Mouse (Mus musculus) liver, postnatal 0 days (tissue): ENCODE measurements at regions not wholly inside any gene's neighbourhood (a gene's known extent, or its start where the extent isn't known, plus 50 kb on each side); places are given as distances from the start of the nearest gene placed in this dataset.

Experiments
- ATAC-seq: fragments of 200-750 bp; cut with Nextera tagmentation; 2 replicates; pipeline ENCODE4 v1.8.0; 2017; ENCODE audit warnings: mild to moderate bottlenecking, moderate library complexity
- DNase-seq: peaks from one replicate; pipeline ENCODE4 v3.0.0-alpha.2; 2016
- H3K27ac ChIP-seq: fragments of 300-500 bp; sonication (generic); 2 replicates; pipeline ENCODE4 v1.5.1; 2014; ENCODE audit warnings: antibody characterized with exemption, moderate library complexity, mild to moderate bottlenecking, low read depth
- H3K27me3 ChIP-seq: fragments of 300-500 bp; sonication (generic); 2 replicates; pipeline ENCODE4 v1.6.1; 2014; ENCODE audit warnings: low read length, control low read depth, mixed read lengths; ENCODE audit not compliant: insufficient read depth
- H3K36me3 ChIP-seq: fragments of 300-500 bp; sonication (generic); replicated peaks from 2 replicates; pipeline ENCODE4 v1.6.1; 2014; ENCODE audit warnings: mild to moderate bottlenecking, control low read depth, low read length, moderate library complexity, mixed read lengths; ENCODE audit not compliant: insufficient read depth
- H3K4me1 ChIP-seq: fragments of 300-500 bp; sonication (generic); 2 replicates; pipeline ENCODE4 v1.6.1; 2014; ENCODE audit warnings: antibody characterized with exemption, mild to moderate bottlenecking, control low read depth; ENCODE audit not compliant: insufficient read depth
- H3K4me2 ChIP-seq: fragments of 300-500 bp; sonication (generic); 2 replicates; pipeline ENCODE4 v1.6.1; 2014; ENCODE audit warnings: low read depth, mild to moderate bottlenecking, low read length, moderate library complexity, mixed read lengths
- H3K4me3 ChIP-seq: fragments of 300-500 bp; sonication (generic); 2 replicates; pipeline ENCODE4 v1.5.1; 2014; ENCODE audit warnings: low read depth, low read length
- H3K9ac ChIP-seq: fragments of 300-500 bp; sonication (generic); replicated peaks from 2 replicates; pipeline ENCODE4 v1.6.1; 2014; ENCODE audit warnings: mild to moderate bottlenecking, moderate library complexity
- H3K9me3 ChIP-seq: fragments of 300-500 bp; sonication (generic); 2 replicates; pipeline ENCODE4 v1.6.1; 2016; ENCODE audit warnings: mild to moderate bottlenecking, control low read depth, low read length, mixed read lengths
- CTCF ChIP-seq: sonication (generic); IDR thresholded peaks from 2 replicates; pipeline ENCODE4 v1.5.1; 2016; ENCODE audit warnings: antibody characterized with exemption, low read depth
- EP300 ChIP-seq: IDR thresholded peaks from 2 replicates; pipeline ENCODE4 v1.6.1; 2016; ENCODE audit warnings: antibody characterized with exemption, low read depth, mild to moderate bottlenecking
- WGBS: fragments of 180-500 bp; shearing (Covaris S2); extraction: QIAGEN DNeasy Blood & Tissue Kit; methylation state at CpG from one replicate; pipeline ENCODE4 v1.1.7; 2014; ENCODE audit not compliant: insufficient replicate concordance; 5-methylcytosine and 5-hydroxymethylcytosine counted together

DNA sequence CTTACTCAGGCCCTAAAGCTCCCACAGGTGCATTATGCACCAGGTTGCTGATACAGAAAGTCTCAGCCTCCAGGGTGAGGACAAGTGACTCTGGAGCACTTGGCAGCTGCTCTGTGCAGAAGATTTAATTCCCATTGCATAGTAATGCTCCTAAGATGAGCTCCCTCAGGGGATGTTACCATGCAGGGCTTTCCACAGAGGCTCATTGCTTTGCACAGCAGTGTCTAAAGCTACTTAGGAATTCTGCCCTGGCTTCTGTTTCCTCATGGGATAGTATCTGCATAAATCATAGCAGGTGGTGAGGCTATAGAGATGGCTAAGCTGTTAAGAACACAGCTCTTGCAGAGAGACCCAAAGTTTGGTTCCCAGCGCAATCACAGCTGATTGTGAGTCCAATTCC lies 594.0 kb upstream of the Ddx18 start:
- Histone ChIP-seq H3K36me3 (no peaks in the 10 kb centered on the region), H3K4me3 (no peak overlapping the region), H3K9ac (no peak overlapping the region), H3K27me3 (no peaks in the 10 kb centered on the region), H3K9me3 (no peaks in the 10 kb centered on the region), H3K4me1 (no peaks in the 10 kb centered on the region), H3K27ac (no peak overlapping the region), H3K4me2 (no peak overlapping the region)
- TF ChIP-seq CTCF = no peak
- TF ChIP-seq EP300 = no peak
- ATAC-seq = no peak
- 81% methylated on average over 1 of the region's 1 CpGs for WGBS
- no peak for DNase-seq

DNA sequence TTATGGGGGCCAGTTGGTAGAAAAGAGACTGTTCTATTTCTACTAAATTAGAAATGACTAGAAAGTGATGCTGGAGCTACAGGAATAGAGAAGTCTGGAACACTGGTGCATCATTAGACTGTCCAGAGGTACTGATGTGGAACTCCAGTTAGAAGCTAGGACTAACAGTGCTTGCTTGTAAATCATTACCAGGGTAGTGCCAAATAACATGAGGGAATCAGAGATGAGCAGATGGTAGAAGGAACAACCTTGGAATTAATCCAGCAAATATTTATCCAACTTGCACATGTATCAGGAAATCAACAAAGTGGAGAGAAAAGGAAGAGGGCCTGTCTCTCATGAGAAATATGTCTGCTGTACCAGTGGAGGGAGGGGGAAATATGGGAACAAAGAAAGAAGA lies 573.6 kb upstream of the Ddx18 start:
- DNase-seq (no peak), ATAC-seq (no peak)
- H3K36me3 ChIP-seq = no peaks in the 10 kb centered on the region
- no peak overlapping the region for H3K27ac ChIP-seq
- no peak overlapping the region for H3K4me3 ChIP-seq
- TF ChIP-seq CTCF (no peak), EP300 (no peak)
- no peaks in the 10 kb centered on the region; the same call in 1 of the 2 replicates for H3K9me3 ChIP-seq
- no peaks in the 10 kb centered on the region for H3K4me1 ChIP-seq
- no peak overlapping the region for H3K9ac ChIP-seq
- H3K27me3 ChIP-seq = no peaks in the 10 kb centered on the region
- no peak overlapping the region for H3K4me2 ChIP-seq

DNA sequence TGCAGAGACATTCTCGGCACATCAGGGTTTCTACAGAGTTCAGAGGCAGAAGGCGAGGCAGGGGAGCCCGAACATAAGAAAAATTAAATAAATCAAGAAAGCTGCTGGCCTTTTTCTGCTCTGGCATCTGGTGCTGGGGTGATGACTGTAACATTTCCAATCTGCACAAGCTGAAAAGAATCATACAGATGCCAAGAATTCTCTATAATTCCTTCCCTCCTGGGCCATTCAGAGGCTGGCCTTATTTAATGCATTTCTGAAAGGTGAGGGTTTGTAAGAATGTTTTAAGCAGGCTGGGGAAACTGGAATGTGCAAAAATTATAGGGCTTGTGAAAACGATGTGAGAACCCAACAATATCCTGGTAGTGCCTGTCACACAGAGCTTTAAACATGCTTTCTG lies 556.2 kb upstream of the Ddx18 start:
- no peak overlapping the region for H3K9ac ChIP-seq
- no peaks in the 10 kb centered on the region for H3K4me1 ChIP-seq
- WGBS = 72% methylated on average over 4 of the region's 4 CpGs
- no peaks in the 10 kb centered on the region for H3K27me3 ChIP-seq
- ATAC-seq = no peak
- TF ChIP-seq CTCF (no peak), EP300 (no peak)
- H3K4me2 ChIP-seq = no peak overlapping the region
- H3K36me3 ChIP-seq = no peaks in the 10 kb centered on the region
- H3K27ac ChIP-seq = no peak overlapping the region
- no peaks in the 10 kb centered on the region; the same call in 1 of the 2 replicates for H3K9me3 ChIP-seq
- no peak overlapping the region for H3K4me3 ChIP-seq
- DNase-seq = no peak

DNA sequence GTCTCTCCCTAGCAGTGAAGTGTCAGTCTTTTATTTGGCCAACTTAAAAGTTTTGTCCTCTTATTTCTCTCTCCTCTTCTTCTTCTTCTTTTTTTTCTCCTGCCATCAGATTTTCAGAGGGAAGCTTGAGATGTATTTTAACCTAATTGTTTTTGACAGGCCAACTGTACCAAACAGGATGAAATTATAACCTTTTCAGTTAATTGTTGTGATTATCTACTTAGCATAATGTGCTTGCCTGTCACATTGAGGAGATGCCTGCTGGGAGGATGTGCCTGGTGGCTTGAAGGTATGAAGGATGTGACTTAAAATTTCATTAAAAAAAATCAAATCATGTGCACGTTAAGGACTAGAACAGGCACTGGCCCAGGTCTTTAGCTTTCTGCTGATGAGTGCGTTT lies 527.9 kb upstream of the Ddx18 start:
- no peak for DNase-seq
- no peaks in the 10 kb centered on the region for H3K4me1 ChIP-seq
- no peak for TF ChIP-seq CTCF
- no peak for TF ChIP-seq EP300
- WGBS = 77% methylated on average over 2 of the region's 2 CpGs
- no peaks in the 10 kb centered on the region for H3K27me3 ChIP-seq
- H3K27ac ChIP-seq = no peak overlapping the region
- no peak overlapping the region for H3K4me2 ChIP-seq
- no peaks in the 10 kb centered on the region for H3K36me3 ChIP-seq
- H3K9ac ChIP-seq = no peak overlapping the region
- H3K4me3 ChIP-seq = no peak overlapping the region
- H3K9me3 ChIP-seq = no peaks in the 10 kb centered on the region
- ATAC-seq = no peak

DNA sequence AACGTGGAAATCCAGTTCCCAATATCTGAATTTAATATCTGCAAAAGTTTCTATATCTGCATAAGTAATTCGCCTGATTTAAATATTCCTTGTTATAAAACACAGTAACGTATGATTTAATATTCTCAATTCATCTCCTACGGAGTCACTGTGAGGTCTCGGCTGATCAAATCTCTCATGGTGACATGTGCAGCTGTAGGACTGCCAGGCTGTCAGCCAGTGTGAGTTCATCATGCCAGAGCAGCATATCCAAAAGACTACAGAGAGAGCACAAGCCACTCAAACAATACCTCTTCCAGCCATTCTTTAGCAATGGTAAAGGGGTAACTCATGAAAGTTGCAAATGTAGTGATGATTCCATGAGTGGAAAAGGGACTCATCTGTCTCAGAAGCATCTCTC lies 514.7 kb upstream of the Ddx18 start:
- H3K9ac ChIP-seq = no peak overlapping the region
- H3K4me1 ChIP-seq = no peaks in the 10 kb centered on the region
- H3K36me3 ChIP-seq = no peaks in the 10 kb centered on the region
- no peaks in the 10 kb centered on the region for H3K27me3 ChIP-seq
- no peak overlapping the region for H3K4me2 ChIP-seq
- H3K9me3 ChIP-seq = 0 out of 2 replicates have a peak, but pooled peaks cover 3% of the 10 kb centered on the region
- no peak overlapping the region for H3K27ac ChIP-seq
- DNase-seq = no peak
- WGBS = 81% methylated on average over 5 of the region's 5 CpGs
- ATAC-seq = no peak
- TF ChIP-seq CTCF (no peak), EP300 (no peak)
- H3K4me3 ChIP-seq = no peak overlapping the region

DNA sequence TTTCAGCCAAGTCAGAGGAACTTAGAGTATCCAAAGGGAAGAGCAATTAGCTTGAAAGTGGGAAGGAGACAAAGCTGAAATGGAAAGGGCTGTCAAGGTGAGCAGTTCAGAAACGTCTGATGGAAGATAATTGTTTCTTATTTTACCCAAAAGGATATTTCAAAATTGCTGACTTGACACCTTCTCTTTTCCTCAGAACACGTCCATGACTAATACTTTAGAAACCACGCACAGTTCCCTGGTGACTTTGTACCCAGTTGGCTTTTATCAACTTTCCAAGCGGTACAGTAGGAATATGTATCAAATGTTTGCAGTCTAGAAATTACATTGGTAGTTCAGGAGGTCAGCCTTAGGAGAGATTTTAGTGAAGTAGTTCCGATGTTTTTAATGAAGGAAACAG lies 508.3 kb upstream of the Ddx18 start:
- Histone ChIP-seq H3K4me2 (no peak overlapping the region), H3K36me3 (no peaks in the 10 kb centered on the region), H3K9ac (no peak overlapping the region), H3K4me1 (no peaks in the 10 kb centered on the region), H3K27me3 (no peaks in the 10 kb centered on the region), H3K9me3 (no peaks in the 10 kb centered on the region), H3K27ac (no peak overlapping the region), H3K4me3 (no peak overlapping the region)
- no peak for ATAC-seq
- DNase-seq = no peak
- TF ChIP-seq CTCF (no peak), EP300 (no peak)
- WGBS = 66% methylated on average over 5 of the region's 5 CpGs

DNA sequence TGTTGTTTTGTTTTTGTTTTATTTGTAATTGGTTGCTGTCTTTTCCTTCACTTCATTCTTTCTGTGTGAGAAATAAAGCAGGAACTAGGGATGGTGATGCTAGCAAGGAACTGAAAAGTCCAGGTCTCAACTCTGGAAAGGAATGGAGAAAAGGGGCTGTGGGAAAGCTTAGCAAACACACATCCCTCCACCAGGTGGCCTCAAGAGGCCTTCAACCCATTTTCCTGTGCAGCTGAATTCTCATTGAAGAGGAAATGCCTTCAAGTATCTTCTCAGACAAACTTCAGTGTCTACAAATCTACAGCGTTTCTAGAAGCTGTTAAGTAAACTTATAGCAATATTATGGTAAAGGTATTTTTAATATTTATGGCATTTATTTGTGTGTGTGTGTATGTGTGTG lies 487.4 kb upstream of the Ddx18 start:
- Histone ChIP-seq H3K9ac (no peak overlapping the region), H3K9me3 (no peaks in the 10 kb centered on the region), H3K4me1 (no peaks in the 10 kb centered on the region), H3K36me3 (no peaks in the 10 kb centered on the region), H3K27me3 (no peaks in the 10 kb centered on the region), H3K27ac (no peak overlapping the region), H3K4me3 (no peak overlapping the region), H3K4me2 (no peak overlapping the region)
- WGBS = 59% methylated on average over 1 of the region's 1 CpGs
- peak; percentile 20 for TF ChIP-seq CTCF
- TF ChIP-seq EP300 = no peak
- DNase-seq = no peak
- ATAC-seq = no peak
